Mouse (Mus musculus) thymus, adult 2 months (tissue): ENCODE results near the gene Drd3. TPM values are rescaled to one million over a fixed set of nuclear protein-coding genes. Genes with fewer than 3 reads are reported as not detected.

Experiments used
- DNase-seq: peaks from one replicate; pipeline ENCODE4 v3.0.0; 2021
- H3K27ac ChIP-seq: fragments of 200-500 bp; 2 replicates; pipeline ENCODE4 v1.5.1; 2012; ENCODE audit warnings: low read length, control low read depth; ENCODE audit not compliant: control insufficient read depth, insufficient read depth
- H3K27me3 ChIP-seq: fragments of 200-500 bp; 2 replicates; pipeline ENCODE4 v1.6.1; 2012; ENCODE audit warnings: mild to moderate bottlenecking, low read length, moderate library complexity, mixed read lengths; ENCODE audit not compliant: control insufficient read depth, insufficient read depth
- H3K36me3 ChIP-seq: fragments of 200-500 bp; 2 replicates; pipeline ENCODE4 v1.6.1; 2012; ENCODE audit warnings: mild to moderate bottlenecking, low read length, moderate library complexity; ENCODE audit not compliant: control insufficient read depth, insufficient read depth
- H3K4me1 ChIP-seq: fragments of 200-500 bp; replicated peaks from 2 replicates; pipeline ENCODE4 v1.6.1; 2012; ENCODE audit warnings: low read length; ENCODE audit not compliant: control insufficient read depth, insufficient read depth
- H3K4me3 ChIP-seq: fragments of 200-500 bp; 2 replicates; pipeline ENCODE4 v1.5.1; 2012; ENCODE audit warnings: mild to moderate bottlenecking, low read length, control low read depth, moderate library complexity; ENCODE audit not compliant: control insufficient read depth, insufficient read depth
- CTCF ChIP-seq: fragments of 200-500 bp; IDR thresholded peaks from 2 replicates; pipeline ENCODE4 v1.5.1; 2012; ENCODE audit warnings: mild to moderate bottlenecking, control low read depth, low read length, moderate library complexity, borderline replicate concordance; ENCODE audit not compliant: control insufficient read depth, poor library complexity, insufficient read depth; ENCODE audit errors: extremely low read depth
- POLR2A ChIP-seq: fragments of 200-500 bp; IDR thresholded peaks from 2 replicates; pipeline ENCODE4 v1.6.1; 2012; ENCODE audit warnings: mild to moderate bottlenecking, low read length, control low read depth, moderate library complexity; ENCODE audit not compliant: control insufficient read depth, poor library complexity, insufficient read depth; ENCODE audit errors: extremely low read depth
- WGBS: fragments of 180-500 bp; shearing (Covaris S2); methylation state at CpG from one replicate; pipeline ENCODE4 v1.1.7; 2018; 5-methylcytosine and 5-hydroxymethylcytosine counted together
- polyA plus RNA-seq: library from polyadenylated mRNA; depleted of rRNA; stranded (reverse); fragments of >200 nt; gene quantifications from 2 replicates; pipeline ENCODE4 v1.2.3, GENCODE M21; 2012; rRNA removed

The Drd3 gene
- polyA plus RNA-seq, 1 experiment = not detected

DNA sequence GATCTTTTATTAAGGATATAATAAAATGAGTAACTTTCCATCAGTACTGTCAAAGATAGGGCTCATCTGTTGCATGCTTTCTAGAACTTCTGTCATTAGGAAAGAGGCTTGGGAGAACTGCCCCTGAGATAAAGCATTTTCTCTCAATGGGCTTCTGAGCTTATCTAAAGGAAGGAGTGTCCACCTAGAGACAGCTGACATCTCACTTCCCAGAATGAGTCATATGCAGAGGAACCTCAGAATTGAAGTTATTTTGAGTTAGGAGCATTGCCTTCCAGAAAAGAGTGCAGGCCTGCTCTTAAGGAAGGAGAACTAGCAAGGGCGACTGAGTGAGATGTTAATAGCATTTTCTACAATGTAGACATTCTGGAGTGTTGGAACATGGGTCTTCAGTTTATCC, 87.4 kb downstream of the Drd3 start:
- no peak for DNase-seq
- Histone ChIP-seq H3K4me3 (no peak overlapping the region), H3K4me1 (no peaks in the 10 kb centered on the region), H3K36me3 (no peaks in the 10 kb centered on the region), H3K27ac (no peak overlapping the region), H3K27me3 (no peaks in the 10 kb centered on the region)
- WGBS = 84% methylated on average over 1 of the region's 1 CpGs
- TF ChIP-seq POLR2A (no peak), CTCF (no peak)

DNA sequence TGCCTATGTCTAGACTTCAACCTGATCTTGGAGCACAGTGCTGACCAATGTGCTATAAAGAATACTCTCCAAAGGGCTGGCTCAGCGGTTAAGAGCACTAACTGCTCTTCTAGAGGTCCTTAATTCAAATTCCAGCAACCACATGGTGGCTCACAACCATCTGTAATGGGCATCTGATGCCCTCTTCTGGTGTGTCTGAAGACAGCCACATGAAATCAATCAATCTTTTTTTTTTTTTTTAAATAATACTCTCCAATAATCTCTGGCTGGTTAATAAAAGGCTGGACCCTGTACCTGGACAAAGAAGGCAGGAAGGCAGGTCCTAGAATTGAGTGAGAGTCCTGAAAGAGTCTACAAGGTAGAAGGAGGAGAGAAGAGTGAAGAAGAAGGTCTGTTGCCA, 96.0 kb downstream of the Drd3 start:
- Histone ChIP-seq H3K27me3 (no peaks in the 10 kb centered on the region), H3K4me3 (no peak overlapping the region), H3K36me3 (no peaks in the 10 kb centered on the region), H3K4me1 (no peaks in the 10 kb centered on the region), H3K27ac (no peak overlapping the region)
- no peak for TF ChIP-seq POLR2A
- no peak for TF ChIP-seq CTCF
- 74% methylated on average over 1 of the region's 1 CpGs for WGBS
- no peak for DNase-seq

GRCm38 (mm10) chr16:43858941-43859476, 105.2 kb downstream of the Drd3 start:
- 94% methylated on average over 5 of the region's 5 CpGs for WGBS
- Histone ChIP-seq H3K4me1 (no peaks in the 10 kb centered on the region), H3K4me3 (no peak overlapping the region), H3K27ac (no peak overlapping the region), H3K27me3 (no peaks in the 10 kb centered on the region), H3K36me3 (peaks cover 12% of the 10 kb centered on the region; the same call in 1 of the 2 replicates)
- DNase-seq = no peak
- no peak for TF ChIP-seq POLR2A
- no peak for TF ChIP-seq CTCF

DNA sequence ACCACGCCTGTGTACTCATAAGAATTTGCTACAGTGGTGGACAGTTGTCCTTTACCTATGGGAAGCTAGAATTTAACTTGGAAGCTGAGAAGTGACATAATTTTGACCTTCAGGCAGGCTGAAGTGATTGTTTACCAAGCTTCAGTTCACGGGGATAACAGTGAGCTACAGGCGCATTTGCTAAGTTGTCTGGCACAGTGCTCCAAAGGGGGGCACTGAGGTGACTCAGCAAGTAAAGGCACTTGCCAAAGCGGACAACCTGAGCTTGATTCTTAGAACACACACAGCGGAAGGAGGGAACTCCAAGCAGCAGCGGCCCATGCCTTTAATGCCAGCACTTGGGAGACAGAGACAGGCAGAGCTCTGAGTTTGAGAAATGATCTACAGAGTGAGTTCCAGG, 106.8 kb downstream of the Drd3 start:
- Histone ChIP-seq H3K27ac (no peak overlapping the region), H3K36me3 (peaks cover 12% of the 10 kb centered on the region; the same call in 1 of the 2 replicates), H3K4me1 (no peaks in the 10 kb centered on the region), H3K4me3 (no peak overlapping the region), H3K27me3 (no peaks in the 10 kb centered on the region)
- WGBS = 81% methylated on average over 6 of the region's 6 CpGs
- TF ChIP-seq POLR2A = no peak
- no peak for TF ChIP-seq CTCF
- DNase-seq = no peak

GRCm38 (mm10) chr16:43869805-43870204, 116.0 kb downstream of the Drd3 start:
- TF ChIP-seq POLR2A (no peak), CTCF (no peak)
- Histone ChIP-seq H3K27me3 (no peaks in the 10 kb centered on the region), H3K4me3 (no peak overlapping the region), H3K36me3 (peaks cover 7% of the 10 kb centered on the region; the same call in 1 of the 2 replicates), H3K4me1 (no peaks in the 10 kb centered on the region), H3K27ac (no peak overlapping the region)
- DNase-seq = no peak

DNA sequence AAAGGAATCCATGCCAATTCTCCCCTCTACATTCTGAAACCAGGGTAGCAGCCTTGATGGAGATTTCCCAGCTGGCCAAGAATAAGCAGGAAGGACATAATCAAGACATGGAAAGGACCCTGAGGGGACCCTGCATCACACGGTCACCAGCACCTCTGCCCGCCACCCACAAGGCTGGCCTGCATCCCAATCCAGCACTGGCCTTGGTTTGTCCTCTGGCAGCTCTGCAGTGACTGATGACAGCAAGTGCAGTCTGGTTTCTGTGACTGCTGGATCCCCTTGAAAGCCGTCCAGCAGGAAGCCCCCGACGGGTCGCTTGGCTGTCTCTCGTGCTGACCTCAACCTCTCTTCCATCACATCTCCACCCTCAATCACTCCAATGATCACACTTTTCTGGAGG, 117.6 kb downstream of the Drd3 start:
- 95% methylated on average over 7 of the region's 7 CpGs for WGBS
- Histone ChIP-seq H3K4me3 (no peak overlapping the region), H3K4me1 (no peaks in the 10 kb centered on the region), H3K27me3 (no peaks in the 10 kb centered on the region), H3K27ac (no peak overlapping the region), H3K36me3 (peaks cover 7% of the 10 kb centered on the region; the same call in 1 of the 2 replicates)
- TF ChIP-seq CTCF = no peak
- no peak for TF ChIP-seq POLR2A
- no peak for DNase-seq

Other genes with a start within 250 kb of the Drd3 start
- gene Tigit, start 89.9 kb upstream of the Drd3 start, polyA plus RNA-seq = 5.1 and 5.2 TPM in 2 replicates
- gene Ccdc191, start 135.8 kb downstream of the Drd3 start, polyA plus RNA-seq = 1.0 and 1.3 TPM in 2 replicates
- 21.3 and 25.7 TPM in 2 replicates for gene Qtrt2, start 172.8 kb downstream of the Drd3 start, polyA plus RNA-seq
- gene Zdhhc23, start 225.8 kb downstream of the Drd3 start, polyA plus RNA-seq = 1.9 and 2.8 TPM in 2 replicates